Mouse (Mus musculus): ENCODE data around the gene Adamtsl4. TPM values are rescaled to one million over a fixed set of nuclear protein-coding genes. Genes with fewer than 3 reads are reported as not detected.
"Not testable (repeated sequence)": the region's sequence is repeated elsewhere in the genome, so short reads cannot be mapped to it uniquely, and the experiment has no call there.

Gene Adamtsl4
- total RNA-seq, 2 experiments from 2014 or later = 21.3 to 37.2 TPM

GRCm38 (mm10) chr3:95660788-95661478 is 26.8 kb downstream of the Adamtsl4 start:
- no peak for DNase-seq

GRCm38 (mm10) chr3:95659948-95660347 is 27.8 kb downstream of the Adamtsl4 start:
- DNase-seq = no peak

GRCm38 (mm10) chr3:95658868-95659712 is 28.6 kb downstream of the Adamtsl4 start:
- peak; percentile 80 for DNase-seq

DNA sequence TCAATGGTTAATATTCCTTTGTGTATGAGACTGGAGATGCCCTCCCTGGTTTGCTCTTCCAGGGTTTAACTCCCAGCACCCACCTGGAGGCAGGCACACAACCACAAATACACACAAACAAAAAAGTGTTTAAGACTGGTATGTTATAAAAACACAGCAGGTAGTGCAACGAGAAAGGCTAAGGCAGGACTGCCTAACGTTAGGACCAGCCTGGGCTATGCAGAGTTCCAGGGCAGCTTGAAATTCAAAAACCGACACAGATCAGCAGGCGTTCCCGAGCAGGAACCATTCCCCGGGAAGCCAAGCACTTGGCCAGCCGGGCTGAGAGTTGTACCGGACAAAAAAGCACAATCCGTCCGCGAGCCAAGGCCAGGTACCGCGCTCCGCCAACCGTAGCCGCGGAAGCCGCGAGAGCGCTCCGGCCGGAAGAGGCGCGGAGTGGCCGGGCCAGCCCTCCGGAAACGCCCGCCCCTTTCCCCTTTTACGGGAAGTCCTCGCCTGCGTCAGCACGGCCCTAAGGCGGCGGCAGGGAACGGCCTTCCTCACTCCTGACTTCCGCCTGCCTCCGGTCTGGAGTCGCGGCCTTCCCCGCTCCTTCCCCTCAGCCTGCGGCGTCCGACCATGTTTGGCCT is 29.4 kb downstream of the Adamtsl4 start, which contains the start of gene Mcl1:
Gene Mcl1, plus strand, starts transcription at position 553 of the 632 bp plus-strand sequence.
- peak; percentile 95 for DNase-seq

- no peak for DNase-seq
Observed at GRCm38 (mm10) chr3:95657711-95658110, 30.0 kb downstream of the Adamtsl4 start.

- no peak for DNase-seq
Observed at GRCm38 (mm10) chr3:95657108-95657507, 30.6 kb downstream of the Adamtsl4 start.

DNA sequence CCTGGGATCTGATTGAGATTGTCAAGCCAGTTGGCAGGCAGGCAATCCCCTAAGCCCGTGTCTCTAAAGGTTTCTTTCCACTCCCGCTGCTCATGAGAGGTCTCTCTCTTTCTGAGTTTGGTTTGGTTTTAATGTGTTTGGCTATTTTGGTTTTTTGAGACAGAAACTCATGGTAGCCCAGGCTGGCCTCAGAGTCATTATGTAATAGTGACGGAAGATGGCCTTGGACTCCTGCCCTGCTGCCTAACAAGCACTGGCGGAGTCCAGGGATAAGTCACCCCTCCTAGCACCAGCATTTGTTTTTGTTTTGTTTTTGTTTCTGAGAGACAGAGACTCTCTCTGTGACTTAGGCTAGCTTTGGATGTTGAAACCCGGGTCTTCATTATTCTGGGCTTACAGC is 32.3 kb downstream of the Adamtsl4 start:
- peak; percentile 27 for DNase-seq

DNA sequence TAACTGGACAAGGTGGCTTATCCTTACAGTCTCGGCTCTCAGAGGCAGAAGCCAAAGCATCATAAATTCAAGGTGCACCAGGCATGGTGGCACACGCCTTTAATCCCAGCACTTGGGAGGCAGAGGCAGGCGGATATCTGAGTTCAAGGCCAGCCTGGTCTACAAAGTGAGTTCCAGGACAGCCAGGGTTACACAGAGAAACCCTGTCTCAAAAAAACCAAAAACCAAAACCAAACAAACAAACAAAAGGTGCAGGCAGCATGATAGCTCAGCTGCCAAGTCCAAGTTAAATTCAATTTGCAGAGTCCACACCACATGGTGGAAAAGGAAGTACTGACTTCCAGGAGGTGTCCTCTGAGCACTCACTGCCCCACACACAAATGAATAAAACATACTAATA is 33.3 kb downstream of the Adamtsl4 start:
- not testable (repeated sequence) for DNase-seq

DNA sequence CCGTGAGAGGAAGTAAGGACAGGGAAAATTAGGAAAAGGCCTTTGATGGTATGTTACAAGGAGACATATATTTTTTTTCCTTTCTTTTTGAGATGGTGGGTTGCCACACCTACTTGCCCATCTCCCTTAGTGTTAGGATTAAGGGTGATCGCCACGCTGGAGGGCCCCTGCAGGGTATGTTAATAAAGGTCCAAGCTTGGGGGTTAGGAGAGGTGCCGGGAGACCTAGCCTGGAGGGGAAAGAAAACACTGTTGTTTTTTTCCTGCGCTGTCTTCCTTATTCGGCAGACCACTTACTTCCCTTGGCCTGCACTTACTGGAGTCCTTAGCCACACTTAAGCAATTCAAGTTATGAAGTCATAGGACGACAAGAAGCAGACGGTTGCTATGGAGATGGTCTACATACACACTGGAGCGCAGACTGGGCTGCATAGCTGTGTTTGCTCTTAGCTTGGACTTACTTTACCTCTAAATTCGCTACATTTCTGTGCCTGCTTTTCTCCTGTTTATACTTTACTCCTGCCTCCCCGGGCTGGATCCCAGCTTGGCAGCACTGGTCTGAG is 34.2 kb downstream of the Adamtsl4 start:
- DNase-seq = no peak

- no peak for DNase-seq
Observed at GRCm38 (mm10) chr3:95652871-95653270, 34.8 kb downstream of the Adamtsl4 start.

DNA sequence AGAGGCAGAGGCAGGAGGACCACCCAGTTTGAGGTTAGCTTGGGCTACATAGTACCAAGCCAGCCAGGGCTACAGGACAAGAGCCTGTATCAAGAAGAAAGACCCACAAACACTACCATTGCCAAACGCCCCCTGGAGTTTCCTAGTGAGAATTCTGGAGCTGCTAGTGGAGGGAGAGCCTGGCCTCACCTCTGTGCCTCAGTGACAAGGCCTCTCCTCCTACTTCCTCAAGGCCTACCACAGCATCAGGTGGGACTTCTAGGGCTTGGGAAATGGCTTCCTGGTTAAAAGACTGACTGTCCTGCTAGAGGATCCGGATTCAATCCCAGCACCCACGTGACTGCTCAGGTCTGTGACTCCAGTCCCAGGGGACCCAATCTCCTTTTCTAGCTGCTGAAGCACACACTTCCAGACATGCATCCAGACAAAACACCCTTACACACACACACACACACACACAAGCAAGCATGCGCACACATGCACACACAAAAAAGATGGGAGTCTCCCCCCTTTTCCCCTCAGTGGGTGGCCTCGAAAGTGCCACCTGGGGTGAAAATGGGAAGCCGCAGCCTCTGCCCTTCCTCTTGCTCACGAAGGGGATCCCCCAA is 35.4 kb downstream of the Adamtsl4 start:
- no peak for DNase-seq

DNA sequence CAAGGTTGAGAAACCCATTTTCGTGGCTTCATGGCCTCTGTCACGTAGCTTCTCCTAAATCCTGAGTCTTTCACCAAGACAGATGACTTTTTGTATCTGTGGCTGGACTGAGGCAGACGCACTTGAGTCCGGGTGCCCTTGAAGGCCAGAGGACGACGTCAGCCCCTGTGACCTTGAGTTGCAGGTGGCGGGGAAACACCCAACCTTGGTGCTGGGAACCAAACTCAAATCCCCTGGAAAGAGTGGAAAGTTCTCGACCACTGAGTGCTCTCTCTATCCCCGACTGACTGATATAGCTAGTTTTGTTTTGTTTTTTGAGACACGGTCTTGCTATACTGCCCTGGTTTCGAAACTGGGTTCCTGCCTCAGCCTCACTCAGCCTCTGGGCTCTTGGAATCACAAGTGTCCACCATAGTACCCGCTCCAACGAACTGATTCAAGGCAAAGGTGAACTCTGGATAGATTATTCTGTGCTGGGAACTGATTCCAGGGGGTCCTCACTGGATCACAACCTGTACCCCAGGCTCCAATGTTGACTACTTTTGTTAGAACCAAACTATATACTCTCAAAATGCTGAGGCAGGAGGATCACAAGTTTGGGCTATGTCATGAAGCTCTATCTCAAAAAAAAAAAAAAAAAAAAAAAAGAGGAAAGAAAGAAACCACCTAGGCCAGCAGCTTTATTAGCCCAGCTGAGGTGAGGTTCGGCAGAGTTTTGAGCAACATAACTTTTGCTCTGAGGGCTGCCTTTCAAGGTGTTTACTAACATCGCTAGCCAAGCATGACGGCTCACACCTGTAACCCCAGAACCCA is 36.1 kb downstream of the Adamtsl4 start:
- DNase-seq = no peak

DNA sequence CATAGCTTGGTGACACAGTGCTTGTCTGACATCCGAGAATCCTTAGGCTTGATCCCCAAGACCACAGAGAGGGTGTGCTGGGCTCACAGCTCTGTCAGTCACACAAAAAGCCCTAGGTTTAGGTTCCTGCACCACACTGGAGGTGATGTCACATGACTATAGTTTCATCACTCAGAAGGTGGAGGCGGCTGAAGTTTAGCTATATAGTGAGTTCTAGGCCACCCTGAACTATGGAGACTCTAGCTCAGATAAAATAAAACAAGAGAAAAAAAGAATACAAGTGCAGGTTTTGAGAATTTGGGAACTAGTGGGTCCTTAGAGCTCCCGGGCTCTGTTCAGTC is 36.7 kb downstream of the Adamtsl4 start:
- DNase-seq = no peak

GRCm38 (mm10) chr3:95650276-95651032 is 37.3 kb downstream of the Adamtsl4 start:
- peak; percentile 63 for DNase-seq

GRCm38 (mm10) chr3:95648016-95648415 is 39.7 kb downstream of the Adamtsl4 start:
- DNase-seq = no peak

GRCm38 (mm10) chr3:95645313-95646235 is 42.1 kb downstream of the Adamtsl4 start:
- DNase-seq = no peak

GRCm38 (mm10) chr3:95643097-95643496 is 44.6 kb downstream of the Adamtsl4 start:
- DNase-seq = no peak

DNA sequence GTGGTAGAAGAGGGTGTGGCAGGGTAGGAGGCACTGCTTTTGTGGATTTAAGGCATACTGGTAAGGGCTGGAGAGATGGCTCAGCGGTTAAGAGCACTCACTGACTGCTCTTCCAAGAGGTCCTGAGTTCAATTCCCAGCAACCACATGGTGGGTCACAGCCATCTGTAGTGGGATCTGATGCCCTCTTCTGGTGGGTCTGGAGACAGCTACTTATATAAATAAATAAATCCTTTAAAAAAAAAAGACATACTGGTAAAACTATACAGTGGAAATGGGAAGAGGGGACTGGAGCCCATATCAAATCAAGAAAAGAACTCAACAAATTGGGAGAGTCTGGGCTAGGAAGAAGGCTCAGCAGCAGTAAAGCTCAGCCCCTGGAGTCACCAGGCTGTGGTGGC is 48.0 kb downstream of the Adamtsl4 start:
- no peak for DNase-seq

DNA sequence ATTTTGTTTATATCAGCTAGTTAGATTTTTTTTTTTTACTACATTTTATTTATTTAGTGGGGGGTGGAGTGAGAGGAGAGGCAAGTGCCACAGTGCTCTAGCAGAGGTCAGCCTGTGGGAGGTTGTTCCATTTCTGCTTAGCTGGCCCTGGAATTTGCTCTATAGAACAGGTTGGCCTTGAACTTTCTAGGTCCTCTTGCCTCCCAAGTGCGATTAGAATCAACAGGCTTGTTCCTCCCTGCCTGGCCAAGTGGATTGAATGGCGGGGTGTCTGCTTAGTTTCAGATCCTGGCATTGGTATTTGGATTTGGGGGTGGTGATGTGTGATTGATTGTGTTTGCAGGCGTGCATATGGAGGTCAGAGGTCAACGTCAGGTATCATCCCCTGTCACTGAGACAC is 51.6 kb downstream of the Adamtsl4 start:
- DNase-seq = no peak
